Mouse (Mus musculus) midbrain, embryonic 12.5 days (tissue): ENCODE results near the gene Poc5. TPM values are rescaled to one million over a fixed set of nuclear protein-coding genes. Genes with fewer than 3 reads are reported as not detected.

Source experiments
- ATAC-seq: fragments of 200-750 bp; cut with Nextera tagmentation; 2 replicates; pipeline ENCODE4 v1.8.0; 2017; ENCODE audit warnings: low read depth, moderate TSS enrichment, moderate library complexity; ENCODE audit not compliant: low FRiP score
- H3K27ac ChIP-seq: fragments of 300-500 bp; sonication (generic); replicated peaks from 2 replicates; pipeline ENCODE4 v1.5.1; 2016; ENCODE audit warnings: mild to moderate bottlenecking
- H3K27me3 ChIP-seq: fragments of 300-500 bp; sonication (generic); 2 replicates; pipeline ENCODE4 v1.6.1; 2016; ENCODE audit warnings: mild to moderate bottlenecking
- H3K36me3 ChIP-seq: fragments of 300-500 bp; sonication (generic); 2 replicates; pipeline ENCODE4 v1.6.1; 2016
- H3K4me1 ChIP-seq: fragments of 300-500 bp; sonication (generic); 2 replicates; pipeline ENCODE4 v1.6.1; 2016
- H3K4me2 ChIP-seq: fragments of 300-500 bp; sonication (generic); replicated peaks from 2 replicates; pipeline ENCODE4 v1.6.1; 2016; ENCODE audit warnings: mild to moderate bottlenecking, moderate library complexity
- H3K4me3 ChIP-seq: fragments of 300-500 bp; sonication (generic); 2 replicates; pipeline ENCODE4 v1.5.1; 2016; ENCODE audit warnings: mild to moderate bottlenecking
- H3K9ac ChIP-seq: fragments of 300-500 bp; sonication (generic); replicated peaks from 2 replicates; pipeline ENCODE4 v1.6.1; 2016; ENCODE audit warnings: mild to moderate bottlenecking, moderate library complexity
- H3K9me3 ChIP-seq: fragments of 300-500 bp; sonication (generic); 2 replicates; pipeline ENCODE4 v1.6.1; 2016; ENCODE audit warnings: mild to moderate bottlenecking
- WGBS: fragments of 180-500 bp; shearing (Covaris S2); methylation state at CpG from one replicate; pipeline ENCODE4 v1.1.7; 2016; 5-methylcytosine and 5-hydroxymethylcytosine counted together
- polyA plus RNA-seq: library from polyadenylated mRNA; unstranded; fragments of >200 nt; fragmentation: Nextera tagmentation; extraction: Ambion mirVana; gene quantifications from 2 replicates; pipeline ENCODE4 v1.2.1, GENCODE M21; 2016

The Poc5 gene
- polyA plus RNA-seq, 1 experiment from 2014 or later = 23.5 TPM

GRCm38 (mm10) chr13:96407040-96407439 lies 18.9 kb downstream of the Poc5 start:
- WGBS = 78% methylated on average over 4 of the region's 4 CpGs
- H3K27me3 ChIP-seq = no peaks in the 10 kb centered on the region
- no peak overlapping the region for H3K4me3 ChIP-seq
- no peak overlapping the region for H3K4me2 ChIP-seq
- H3K9ac ChIP-seq = no peak overlapping the region
- no peak for ATAC-seq
- H3K36me3 ChIP-seq = peaks cover 69% of the 10 kb centered on the region
- no peak overlapping the region for H3K27ac ChIP-seq
- no peaks in the 10 kb centered on the region for H3K4me1 ChIP-seq
- H3K9me3 ChIP-seq = no peaks in the 10 kb centered on the region

GRCm38 (mm10) chr13:96408786-96409185 lies 20.7 kb downstream of the Poc5 start:
- H3K27ac ChIP-seq = no peak overlapping the region
- H3K4me1 ChIP-seq = no peaks in the 10 kb centered on the region
- H3K4me3 ChIP-seq = no peak overlapping the region
- no peaks in the 10 kb centered on the region for H3K9me3 ChIP-seq
- 91% methylated on average over 1 of the region's 1 CpGs for WGBS
- peaks cover 63% of the 10 kb centered on the region for H3K36me3 ChIP-seq
- ATAC-seq = no peak
- no peak overlapping the region for H3K4me2 ChIP-seq
- H3K27me3 ChIP-seq = no peaks in the 10 kb centered on the region
- H3K9ac ChIP-seq = no peak overlapping the region

- Histone ChIP-seq H3K36me3 (peaks cover 66% of the 10 kb centered on the region), H3K4me3 (no peak overlapping the region), H3K4me2 (no peak overlapping the region), H3K27ac (no peak overlapping the region), H3K9ac (no peak overlapping the region), H3K9me3 (no peaks in the 10 kb centered on the region), H3K4me1 (no peaks in the 10 kb centered on the region), H3K27me3 (no peaks in the 10 kb centered on the region)
- no peak for ATAC-seq
- 94% methylated on average over 6 of the region's 6 CpGs for WGBS
Measured at GRCm38 (mm10) chr13:96414384-96414783, 26.3 kb downstream of the Poc5 start.

GRCm38 (mm10) chr13:96416380-96416779 lies 28.3 kb downstream of the Poc5 start:
- WGBS = 95% methylated on average over 8 of the region's 8 CpGs

GRCm38 (mm10) chr13:96417261-96417813 lies 29.2 kb downstream of the Poc5 start:
- H3K9ac ChIP-seq = no peak overlapping the region
- H3K9me3 ChIP-seq = no peaks in the 10 kb centered on the region
- H3K4me3 ChIP-seq = no peak overlapping the region
- H3K4me1 ChIP-seq = no peaks in the 10 kb centered on the region
- no peak for ATAC-seq
- no peaks in the 10 kb centered on the region for H3K27me3 ChIP-seq
- 89% methylated on average over 5 of the region's 5 CpGs for WGBS
- H3K36me3 ChIP-seq = peaks cover 46% of the 10 kb centered on the region
- H3K4me2 ChIP-seq = no peak overlapping the region
- H3K27ac ChIP-seq = no peak overlapping the region

More at GRCm38 (mm10) chr13:96416380-96416779, 28.3 kb downstream of the Poc5 start:
- no peaks in the 10 kb centered on the region for H3K4me1 ChIP-seq
- peaks cover 53% of the 10 kb centered on the region for H3K36me3 ChIP-seq
- no peak overlapping the region for H3K27ac ChIP-seq
- H3K4me2 ChIP-seq = no peak overlapping the region
- H3K27me3 ChIP-seq = no peaks in the 10 kb centered on the region
- no peaks in the 10 kb centered on the region for H3K9me3 ChIP-seq
- H3K4me3 ChIP-seq = no peak overlapping the region
- ATAC-seq = no peak
- no peak overlapping the region for H3K9ac ChIP-seq

GRCm38 (mm10) chr13:96418487-96418886 lies 30.4 kb downstream of the Poc5 start:
- no peak overlapping the region for H3K9ac ChIP-seq
- no peaks in the 10 kb centered on the region for H3K4me1 ChIP-seq
- H3K36me3 ChIP-seq = peaks cover 43% of the 10 kb centered on the region
- ATAC-seq = no peak
- H3K4me2 ChIP-seq = no peak overlapping the region
- no peaks in the 10 kb centered on the region for H3K27me3 ChIP-seq
- 90% methylated on average over 4 of the region's 4 CpGs for WGBS
- H3K9me3 ChIP-seq = no peaks in the 10 kb centered on the region
- no peak overlapping the region for H3K27ac ChIP-seq
- no peak overlapping the region for H3K4me3 ChIP-seq

- ATAC-seq = no peak
- no peaks in the 10 kb centered on the region for H3K27me3 ChIP-seq
- H3K9me3 ChIP-seq = no peaks in the 10 kb centered on the region
- H3K27ac ChIP-seq = no peak overlapping the region
- H3K9ac ChIP-seq = no peak overlapping the region
- no peaks in the 10 kb centered on the region for H3K4me1 ChIP-seq
- peaks cover 17% of the 10 kb centered on the region for H3K36me3 ChIP-seq
- no peak overlapping the region for H3K4me3 ChIP-seq
- H3K4me2 ChIP-seq = no peak overlapping the region
Measured at GRCm38 (mm10) chr13:96421230-96421629, 33.1 kb downstream of the Poc5 start.

GRCm38 (mm10) chr13:96424496-96425274 lies 36.6 kb downstream of the Poc5 start:
- H3K4me3 ChIP-seq = no peak overlapping the region
- H3K27ac ChIP-seq = no peak overlapping the region
- 90% methylated on average over 12 of the region's 12 CpGs for WGBS
- H3K27me3 ChIP-seq = no peaks in the 10 kb centered on the region
- H3K4me1 ChIP-seq = no peaks in the 10 kb centered on the region
- H3K4me2 ChIP-seq = no peak overlapping the region
- no peak overlapping the region for H3K9ac ChIP-seq
- ATAC-seq = no peak
- H3K9me3 ChIP-seq = no peaks in the 10 kb centered on the region
- 0 out of 2 replicates have a peak, but pooled peaks cover 2% of the 10 kb centered on the region for H3K36me3 ChIP-seq

- no peak overlapping the region for H3K9ac ChIP-seq
- no peaks in the 10 kb centered on the region for H3K4me1 ChIP-seq
- ATAC-seq = no peak
- H3K36me3 ChIP-seq = no peaks in the 10 kb centered on the region
- H3K4me3 ChIP-seq = no peak overlapping the region
- WGBS = 66% methylated on average over 3 of the region's 3 CpGs
- no peaks in the 10 kb centered on the region for H3K9me3 ChIP-seq
- H3K27ac ChIP-seq = no peak overlapping the region
- no peak overlapping the region for H3K4me2 ChIP-seq
- no peaks in the 10 kb centered on the region for H3K27me3 ChIP-seq
Measured at GRCm38 (mm10) chr13:96426044-96426443, 38.0 kb downstream of the Poc5 start.

- Histone ChIP-seq H3K4me3 (no peak overlapping the region), H3K4me1 (no peaks in the 10 kb centered on the region), H3K9me3 (no peaks in the 10 kb centered on the region), H3K9ac (no peak overlapping the region), H3K4me2 (no peak overlapping the region), H3K36me3 (no peaks in the 10 kb centered on the region), H3K27ac (no peak overlapping the region), H3K27me3 (no peaks in the 10 kb centered on the region)
- no peak for ATAC-seq
- WGBS = 80% methylated on average over 5 of the region's 5 CpGs
Measured at GRCm38 (mm10) chr13:96428531-96428930, 40.4 kb downstream of the Poc5 start.

GRCm38 (mm10) chr13:96431595-96432156 lies 43.6 kb downstream of the Poc5 start:
- 43% methylated on average over 12 of the region's 12 CpGs for WGBS
- no peak overlapping the region for H3K9ac ChIP-seq
- H3K27ac ChIP-seq = no peak overlapping the region
- H3K4me1 ChIP-seq = 0 out of 2 replicates have a peak, but pooled peaks cover 2% of the 10 kb centered on the region
- H3K4me3 ChIP-seq = no peak overlapping the region
- no peaks in the 10 kb centered on the region for H3K27me3 ChIP-seq
- no peaks in the 10 kb centered on the region for H3K36me3 ChIP-seq
- no peak overlapping the region for H3K4me2 ChIP-seq
- no peaks in the 10 kb centered on the region for H3K9me3 ChIP-seq
- ATAC-seq = peak; percentile 83

GRCm38 (mm10) chr13:96432376-96432811 lies 44.3 kb downstream of the Poc5 start:
- H3K9ac ChIP-seq = no peak overlapping the region
- no peak overlapping the region for H3K4me2 ChIP-seq
- no peak overlapping the region for H3K27ac ChIP-seq

More at GRCm38 (mm10) chr13:96432376-96432811, 44.3 kb downstream of the Poc5 start:
- no peaks in the 10 kb centered on the region for H3K9me3 ChIP-seq
- no peaks in the 10 kb centered on the region for H3K27me3 ChIP-seq
- WGBS = 58% methylated on average over 3 of the region's 3 CpGs
- H3K4me3 ChIP-seq = no peak overlapping the region
- 0 out of 2 replicates have a peak, but pooled peaks cover 2% of the 10 kb centered on the region for H3K4me1 ChIP-seq
- no peak for ATAC-seq
- no peaks in the 10 kb centered on the region for H3K36me3 ChIP-seq
